Mouse (Mus musculus) stomach, postnatal 0 days (tissue): Measurements from ENCODE around the gene Pold1. TPM values are rescaled to one million over a fixed set of nuclear protein-coding genes. Genes with fewer than 3 reads are reported as not detected.

Source experiments
- ATAC-seq: fragments of 200-750 bp; cut with Nextera tagmentation; 2 replicates; pipeline ENCODE4 v1.8.0; 2017; ENCODE audit not compliant: low FRiP score, low TSS enrichment
- DNase-seq: peaks from one replicate; pipeline ENCODE4 v3.0.0-alpha.2; 2016; ENCODE audit warnings: low spot score
- H3K27ac ChIP-seq: fragments of 300-500 bp; sonication (generic); replicated peaks from 2 replicates; pipeline ENCODE4 v1.5.1; 2014; ENCODE audit warnings: mild to moderate bottlenecking, control low read depth
- H3K27me3 ChIP-seq: fragments of 300-500 bp; sonication (generic); 2 replicates; pipeline ENCODE4 v1.6.1; 2014; ENCODE audit warnings: low read length; ENCODE audit not compliant: control insufficient read depth, insufficient read depth
- H3K36me3 ChIP-seq: fragments of 300-500 bp; sonication (generic); 2 replicates; pipeline ENCODE4 v1.6.1; 2014; ENCODE audit warnings: low read length, mixed read lengths; ENCODE audit not compliant: control insufficient read depth, insufficient read depth
- H3K4me1 ChIP-seq: fragments of 300-500 bp; sonication (generic); replicated peaks from 2 replicates; pipeline ENCODE4 v1.6.1; 2014; ENCODE audit warnings: antibody characterized with exemption; ENCODE audit not compliant: control insufficient read depth, insufficient read depth
- H3K4me2 ChIP-seq: fragments of 300-500 bp; sonication (generic); replicated peaks from 2 replicates; pipeline ENCODE4 v1.6.1; 2014; ENCODE audit warnings: low read depth, mild to moderate bottlenecking, control low read depth, moderate library complexity
- H3K4me3 ChIP-seq: fragments of 300-500 bp; sonication (generic); 2 replicates; pipeline ENCODE4 v1.5.1; 2014; ENCODE audit warnings: low read depth, low read length, control low read depth
- H3K9ac ChIP-seq: fragments of 300-500 bp; sonication (generic); 2 replicates; pipeline ENCODE4 v1.6.1; 2014; ENCODE audit warnings: mild to moderate bottlenecking, low read length, control low read depth, mixed read lengths
- H3K9me3 ChIP-seq: fragments of 300-500 bp; sonication (generic); 2 replicates; pipeline ENCODE4 v1.6.1; 2016; ENCODE audit warnings: low read length; ENCODE audit not compliant: control insufficient read depth
- CTCF ChIP-seq: IDR thresholded peaks from 2 replicates; pipeline ENCODE4 v1.5.1; 2016; ENCODE audit warnings: antibody characterized with exemption, low read depth, mild to moderate bottlenecking, moderate library complexity
- EP300 ChIP-seq: optimal IDR thresholded peaks from 2 replicates; pipeline ENCODE3; 2016; ENCODE audit warnings: antibody characterized with exemption
- WGBS: fragments of 180-500 bp; shearing (Covaris S2); extraction: QIAGEN DNeasy Blood & Tissue Kit; methylation state at CpG from one replicate; pipeline ENCODE4 v1.1.7; 2014; 5-methylcytosine and 5-hydroxymethylcytosine counted together
- polyA plus RNA-seq: library from polyadenylated mRNA; unstranded; fragments of >200 nt; fragmentation: Nextera tagmentation; extraction: Ambion mirVana; gene quantifications from 2 replicates; pipeline ENCODE4 v1.2.1, GENCODE M21; 2015

Pold1 gene
- polyA plus RNA-seq, 1 experiment from 2014 or later = 18.7 TPM

- Histone ChIP-seq H3K4me3 (no peak overlapping the region), H3K27me3 (no peaks in the 10 kb centered on the region), H3K9ac (no peak overlapping the region), H3K27ac (no peak overlapping the region), H3K36me3 (no peaks in the 10 kb centered on the region), H3K9me3 (no peaks in the 10 kb centered on the region), H3K4me1 (no peaks in the 10 kb centered on the region), H3K4me2 (no peak overlapping the region)
- WGBS = 38% methylated on average over 5 of the region's 5 CpGs
- ATAC-seq (no peak), DNase-seq (no peak)
- no peak for TF ChIP-seq EP300
- no peak for TF ChIP-seq CTCF
Measured at GRCm38 (mm10) chr7:44531207-44531606, 17.4 kb downstream of the Pold1 start.

- ATAC-seq (no peak), DNase-seq (no peak)
- Histone ChIP-seq H3K9ac (no peak overlapping the region), H3K9me3 (no peaks in the 10 kb centered on the region), H3K27me3 (no peaks in the 10 kb centered on the region), H3K4me3 (no peak overlapping the region), H3K36me3 (no peaks in the 10 kb centered on the region), H3K4me1 (no peaks in the 10 kb centered on the region; the same call in 1 of the 2 replicates), H3K4me2 (no peak overlapping the region), H3K27ac (no peak overlapping the region)
- 63% methylated on average over 3 of the region's 3 CpGs for WGBS
- no peak for TF ChIP-seq CTCF
- no peak for TF ChIP-seq EP300
Measured at GRCm38 (mm10) chr7:44530507-44530906, 18.1 kb downstream of the Pold1 start.

GRCm38 (mm10) chr7:44529518-44529917 is 19.1 kb downstream of the Pold1 start:
- no peaks in the 10 kb centered on the region for H3K9me3 ChIP-seq
- DNase-seq = no peak
- no peak overlapping the region for H3K9ac ChIP-seq
- no peaks in the 10 kb centered on the region for H3K27me3 ChIP-seq
- no peak overlapping the region for H3K4me2 ChIP-seq
- 63% methylated on average over 5 of the region's 5 CpGs for WGBS
- TF ChIP-seq CTCF (no peak), EP300 (no peak)
- no peaks in the 10 kb centered on the region for H3K36me3 ChIP-seq
- peaks cover 3% of the 10 kb centered on the region; the same call in 1 of the 2 replicates for H3K4me1 ChIP-seq
- no peak overlapping the region for H3K4me3 ChIP-seq
- no peak overlapping the region for H3K27ac ChIP-seq
- ATAC-seq = no peak

GRCm38 (mm10) chr7:44527483-44528398 is 20.9 kb downstream of the Pold1 start:
- Histone ChIP-seq H3K4me3 (peak overlapping the region; percentile 21), H3K4me2 (peak overlapping the region; percentile 58), H3K9ac (peak overlapping the region; percentile 60), H3K27me3 (no peaks in the 10 kb centered on the region), H3K9me3 (no peaks in the 10 kb centered on the region), H3K27ac (no peak overlapping the region), H3K4me1 (peaks cover 3% of the 10 kb centered on the region; the same call in 1 of the 2 replicates), H3K36me3 (no peaks in the 10 kb centered on the region)
- 6% methylated on average over 40 of the region's 40 CpGs for WGBS
- TF ChIP-seq CTCF = peak; percentile 84
- TF ChIP-seq EP300 = no peak
- peak; percentile 87 for DNase-seq
- ATAC-seq = peak; percentile 75

- no peak overlapping the region for H3K27ac ChIP-seq
- no peak overlapping the region for H3K4me3 ChIP-seq
- H3K4me2 ChIP-seq = no peak overlapping the region
- TF ChIP-seq EP300 = no peak
- TF ChIP-seq CTCF = no peak
- H3K4me1 ChIP-seq = peaks cover 3% of the 10 kb centered on the region; the same call in 1 of the 2 replicates
- H3K27me3 ChIP-seq = no peaks in the 10 kb centered on the region
- 91% methylated on average over 14 of the region's 14 CpGs for WGBS
- no peaks in the 10 kb centered on the region for H3K9me3 ChIP-seq
- DNase-seq = no peak
- ATAC-seq = no peak
- no peaks in the 10 kb centered on the region for H3K36me3 ChIP-seq
- H3K9ac ChIP-seq = no peak overlapping the region
Measured at GRCm38 (mm10) chr7:44526414-44527154, 22.1 kb downstream of the Pold1 start.
